Mouse (Mus musculus): ENCODE measurements around the gene Tmem80.

Gene Tmem80

DNA sequence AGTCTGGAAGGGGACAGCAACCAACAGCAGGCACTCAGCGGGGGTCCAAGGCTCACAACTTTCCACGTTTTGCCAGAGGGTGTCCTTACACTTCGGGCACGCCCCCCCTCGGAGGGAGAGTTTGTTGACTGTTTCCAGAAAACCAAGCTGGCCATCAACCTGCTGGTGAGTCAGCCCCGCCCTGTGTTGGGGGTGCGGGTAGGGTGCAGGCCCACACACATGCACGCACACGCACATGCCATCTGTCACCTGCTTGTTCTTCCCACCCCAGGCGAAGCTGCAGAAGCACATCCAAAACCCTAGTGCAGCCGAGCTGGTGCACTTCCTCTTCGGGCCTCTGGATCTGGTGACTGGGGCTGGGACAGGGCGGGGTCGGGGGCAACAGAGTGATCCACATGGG is 29.4 kb downstream of the Tmem80 start:
- no peak for DNase-seq (ENCODE audit: low read depth, low spot score)

DNA sequence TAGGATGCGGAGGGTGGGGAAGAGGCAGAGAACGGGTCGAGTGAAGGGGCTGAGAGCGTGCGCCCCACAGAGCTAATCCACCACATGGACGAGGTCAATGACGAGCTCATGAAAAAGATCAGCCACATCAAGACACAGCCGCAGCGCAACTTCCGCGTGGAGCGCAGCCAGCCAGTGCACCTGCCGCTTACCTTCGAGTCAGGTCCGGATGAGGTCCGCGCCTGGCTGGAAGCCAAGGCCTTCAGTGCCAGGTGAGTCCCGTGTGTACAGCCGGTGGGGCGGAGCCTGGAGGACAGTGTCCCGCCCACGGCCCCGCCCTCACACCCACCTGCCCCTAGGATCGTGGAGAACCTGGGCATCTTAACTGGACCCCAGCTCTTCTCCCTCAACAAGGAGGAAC is 34.0 kb downstream of the Tmem80 start:
- DNase-seq (ENCODE audit: low read depth, low spot score): no peak

GRCm38 (mm10) chr7:141363106-141363751 is 35.7 kb downstream of the Tmem80 start:
- no peak for DNase-seq (ENCODE audit: low read depth, low spot score)

GRCm38 (mm10) chr7:141363752-141364125 is 36.2 kb downstream of the Tmem80 start:
- DNase-seq (ENCODE audit: low read depth, low spot score): no peak

- DNase-seq (ENCODE audit: low read depth, low spot score): no peak
Observed at GRCm38 (mm10) chr7:141364349-141365048, 37.0 kb downstream of the Tmem80 start.

DNA sequence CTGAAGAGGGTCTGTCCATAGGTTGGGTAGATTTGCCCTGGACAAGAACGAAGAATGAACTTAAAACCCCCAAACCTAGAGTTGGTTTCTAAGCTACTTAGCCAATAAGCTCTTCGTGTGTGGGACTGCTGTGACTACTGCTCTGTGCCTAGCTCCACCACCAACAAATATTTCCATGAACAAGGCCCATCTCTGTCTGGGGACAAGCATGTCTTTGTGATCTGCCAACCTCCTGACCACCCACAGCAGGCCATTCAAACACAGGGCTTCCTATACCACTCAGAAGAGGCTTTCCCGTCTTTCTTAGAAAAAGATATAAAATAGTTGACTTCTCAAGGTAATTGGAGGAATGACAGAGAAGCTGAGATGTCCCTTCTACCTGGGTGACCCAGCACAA is 37.5 kb downstream of the Tmem80 start:
- DNase-seq (ENCODE audit: low read depth, low spot score): no peak

GRCm38 (mm10) chr7:141367358-141367757 is 39.8 kb downstream of the Tmem80 start:
- DNase-seq (ENCODE audit: low read depth, low spot score): no peak

- no peak for DNase-seq (ENCODE audit: low read depth, low spot score)
Observed at GRCm38 (mm10) chr7:141369918-141370317, 42.4 kb downstream of the Tmem80 start.

DNA sequence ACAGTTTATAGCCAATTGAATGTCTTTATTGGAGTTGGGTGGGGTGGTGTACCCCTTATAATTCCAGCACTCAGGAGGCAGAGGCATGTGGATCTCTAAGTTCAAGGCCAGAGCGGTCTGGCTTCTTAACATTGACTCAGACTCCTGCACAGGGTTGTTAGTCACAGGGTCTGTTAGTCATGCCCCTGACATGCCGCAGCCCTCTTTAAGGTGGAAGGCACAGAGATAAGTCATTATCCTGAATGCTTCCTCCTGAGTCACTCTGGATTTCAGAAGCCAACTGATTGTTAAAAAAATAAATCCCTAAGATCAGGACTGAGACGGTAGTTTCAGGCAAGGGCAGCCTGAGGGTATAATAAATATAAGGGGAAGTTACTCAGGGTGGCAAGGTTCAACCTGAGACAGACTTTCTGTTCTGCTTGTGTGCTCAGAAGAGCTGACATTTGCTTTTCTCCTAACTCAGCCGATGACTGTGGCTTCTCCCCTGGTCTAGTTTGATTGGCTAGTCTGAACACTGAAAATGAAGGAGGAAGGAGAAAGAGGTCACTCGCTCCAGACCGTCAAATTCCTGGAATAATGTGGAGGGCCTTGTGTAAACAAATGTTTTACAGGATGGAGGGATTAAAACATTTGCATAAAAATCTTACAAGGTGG is 44.5 kb downstream of the Tmem80 start:
- DNase-seq (ENCODE audit: low read depth, low spot score): no peak

DNA sequence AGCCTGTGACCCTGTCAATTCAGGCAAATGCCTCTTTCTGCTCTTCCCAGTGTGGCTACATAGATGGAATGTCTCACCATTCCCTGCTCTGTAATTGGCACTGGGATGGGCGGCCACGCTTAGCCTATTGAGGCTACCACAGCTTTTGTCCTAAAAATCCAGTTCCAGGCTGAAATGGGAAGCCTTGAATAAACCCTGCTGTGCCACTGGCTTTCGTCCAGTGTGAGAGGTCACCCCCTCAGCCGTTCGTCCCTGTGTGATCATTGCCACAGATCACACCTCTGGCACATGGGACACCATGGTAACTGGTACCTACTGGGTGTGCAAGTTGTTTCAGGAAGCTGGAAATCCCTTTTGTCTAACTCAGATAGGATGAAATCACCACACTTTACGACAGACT is 46.1 kb downstream of the Tmem80 start:
- no peak for DNase-seq (ENCODE audit: low read depth, low spot score)

- DNase-seq (ENCODE audit: low read depth, low spot score): no peak
Observed at GRCm38 (mm10) chr7:141374399-141374798, 46.9 kb downstream of the Tmem80 start.

- DNase-seq (ENCODE audit: low read depth, low spot score): no peak
Observed at GRCm38 (mm10) chr7:141379584-141379983, 52.0 kb downstream of the Tmem80 start.

- DNase-seq (ENCODE audit: low read depth, low spot score): no peak
Observed at GRCm38 (mm10) chr7:141381068-141381835, 53.7 kb downstream of the Tmem80 start.
